Mouse (Mus musculus) cerebellum, adult 8-10 months (tissue): Measurements from ENCODE around the gene Enox1.
A peak's percentile ranks its signal among the peaks of the same experiment; 100 is the strongest.

ENCODE experiments used
- DNase-seq: peaks from one replicate; pipeline ENCODE4 v3.0.0; 2022

Gene Enox1

GRCm38 (mm10) chr14:77464782-77465181 lies 308.2 kb downstream of the Enox1 start:
- no peak for DNase-seq

- no peak for DNase-seq
These were observed 314.0 kb downstream of the Enox1 start for GRCm38 (mm10) chr14:77470577-77470976.

GRCm38 (mm10) chr14:77473501-77473900 lies 316.9 kb downstream of the Enox1 start:
- DNase-seq, result no peak

GRCm38 (mm10) chr14:77474026-77474425 lies 317.5 kb downstream of the Enox1 start:
- DNase-seq, result no peak

- no peak for DNase-seq
These were observed 318.7 kb downstream of the Enox1 start for GRCm38 (mm10) chr14:77475134-77475820.

- DNase-seq, result no peak
These were observed 321.1 kb downstream of the Enox1 start for GRCm38 (mm10) chr14:77477704-77478103.

- DNase-seq, result no peak
These were observed 321.6 kb downstream of the Enox1 start for GRCm38 (mm10) chr14:77478210-77478609.

- no peak for DNase-seq
These were observed 322.1 kb downstream of the Enox1 start for GRCm38 (mm10) chr14:77478692-77479091.

GRCm38 (mm10) chr14:77483076-77483475 lies 326.5 kb downstream of the Enox1 start:
- DNase-seq, result no peak

- peak; percentile 55 for DNase-seq
These were observed 328.4 kb downstream of the Enox1 start for GRCm38 (mm10) chr14:77484951-77485447.

- DNase-seq, result no peak
These were observed 334.1 kb downstream of the Enox1 start for GRCm38 (mm10) chr14:77490699-77491098.

- DNase-seq, result no peak
These were observed 335.2 kb downstream of the Enox1 start for GRCm38 (mm10) chr14:77491731-77492130.

GRCm38 (mm10) chr14:77499996-77500581 lies 343.5 kb downstream of the Enox1 start:
- DNase-seq, result no peak

- no peak for DNase-seq
These were observed 348.0 kb downstream of the Enox1 start for GRCm38 (mm10) chr14:77504458-77505135.

GRCm38 (mm10) chr14:77506341-77506740 lies 349.8 kb downstream of the Enox1 start:
- DNase-seq, result no peak

- peak; percentile 42 for DNase-seq
These were observed 351.5 kb downstream of the Enox1 start for GRCm38 (mm10) chr14:77508036-77508435.

GRCm38 (mm10) chr14:77509042-77509441 lies 352.5 kb downstream of the Enox1 start:
- no peak for DNase-seq

GRCm38 (mm10) chr14:77509924-77510323 lies 353.4 kb downstream of the Enox1 start:
- no peak for DNase-seq

GRCm38 (mm10) chr14:77511137-77511870 lies 354.7 kb downstream of the Enox1 start:
- no peak for DNase-seq

GRCm38 (mm10) chr14:77518017-77518416 lies 361.5 kb downstream of the Enox1 start:
- DNase-seq, result no peak

GRCm38 (mm10) chr14:77518941-77519695 lies 362.6 kb downstream of the Enox1 start:
- no peak for DNase-seq

- no peak for DNase-seq
These were observed 363.1 kb downstream of the Enox1 start for GRCm38 (mm10) chr14:77519701-77520100.
